Mouse (Mus musculus): ENCODE data around the gene Pusl1. TPM values are rescaled to one million over a fixed set of nuclear protein-coding genes. Genes with fewer than 3 reads are reported as not detected.

Gene Pusl1
- 1.8 TPM for polyA plus RNA-seq (2014; fragmentation: Illumina TruSeq; extraction: RNeasy Lipid Tissue Mini Kit (QIAGEN cat#74804); ENCODE audit: low read depth, low replicate concordance)

DNA sequence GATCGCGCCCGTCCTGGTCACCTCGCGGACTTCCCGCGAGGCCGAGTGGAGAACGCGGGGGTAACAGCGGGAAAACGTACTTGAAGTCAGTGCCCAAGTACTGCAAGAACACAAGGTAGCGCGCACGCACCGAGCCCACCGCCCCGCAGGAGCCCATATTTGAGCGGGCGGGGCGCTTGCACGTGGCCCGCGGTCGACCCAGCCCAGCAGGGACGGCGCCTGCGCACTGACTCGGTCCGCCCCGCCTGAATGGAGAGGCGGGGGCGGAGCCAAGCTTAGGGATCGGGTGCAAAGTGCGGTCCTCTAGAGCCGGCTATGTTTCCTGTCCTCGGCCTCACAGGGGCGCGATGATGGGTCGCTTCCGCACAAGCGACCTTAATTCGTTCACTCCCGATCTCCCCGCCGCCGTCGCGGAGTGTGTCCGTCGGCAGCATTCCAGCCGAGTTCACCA lies at the start of gene Pusl1, which contains the start of gene Acap3:
TSS of gene Pusl1 (minus strand) at position 231 of the 451 bp plus-strand sequence.
TSS of gene Acap3 (plus strand) at position 272 of the 451 bp plus-strand sequence.

DNA sequence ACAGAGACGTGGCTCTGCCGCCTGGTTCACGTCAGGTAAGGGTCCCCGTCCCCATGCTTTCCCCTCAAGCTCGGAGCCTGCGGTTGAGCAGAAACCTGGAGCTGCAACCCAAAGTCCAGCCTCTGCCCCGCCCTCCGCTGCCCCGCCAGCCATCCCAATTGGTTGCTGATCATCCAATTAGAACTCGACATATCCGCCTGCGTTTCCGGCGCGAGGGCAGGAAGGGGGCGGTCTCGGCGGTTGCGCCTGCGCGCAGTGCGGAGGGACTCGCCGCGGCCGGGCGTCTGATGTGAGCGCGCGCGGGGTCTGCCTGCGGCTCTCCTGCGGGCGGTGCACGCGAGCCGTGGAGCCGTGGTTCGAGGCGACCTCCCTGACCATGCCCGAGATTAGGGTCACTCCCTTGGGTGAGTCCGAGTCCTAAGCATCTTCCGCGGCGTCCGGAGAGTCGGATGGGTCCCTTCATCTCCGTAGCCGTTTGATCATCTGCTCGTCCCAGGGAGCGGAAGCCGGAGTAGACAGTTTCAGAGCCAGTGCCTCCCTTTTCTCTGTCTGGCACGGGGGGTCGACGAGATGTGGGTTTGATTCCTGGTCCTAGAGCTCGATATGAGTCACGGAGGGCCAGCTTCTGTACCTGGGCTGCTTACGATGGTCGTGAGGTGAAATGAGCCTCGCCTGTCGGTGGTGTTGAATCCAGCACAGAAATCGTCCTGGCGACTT lies 22.1 kb downstream of the Pusl1 start, which contains the start of the genes Cptp and Ints11:
TSS of gene Cptp (minus strand) at position 124 of the 717 bp plus-strand sequence.
TSS of gene Ints11 (plus strand) at position 230 of the 717 bp plus-strand sequence.

DNA sequence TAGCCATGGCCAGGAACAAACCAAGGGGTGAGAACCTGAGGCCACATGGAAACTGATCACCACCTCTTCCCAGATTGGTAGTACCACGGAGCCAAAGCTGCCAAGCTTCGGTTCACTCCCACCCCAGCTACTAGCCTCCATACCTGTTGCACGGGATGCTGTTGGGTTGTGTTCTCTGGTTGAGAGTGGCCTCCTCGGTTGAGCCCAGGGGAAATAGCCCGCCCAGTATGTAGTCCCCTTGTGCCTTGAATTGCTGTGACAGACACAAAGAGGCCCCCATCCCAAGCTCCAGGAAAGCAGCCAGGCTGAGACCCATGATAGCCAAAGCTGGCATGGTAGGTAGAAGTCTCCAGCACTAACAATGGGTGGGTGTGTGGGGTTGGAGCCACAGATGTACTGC lies 28.6 kb downstream of the Pusl1 start, which contains the start of gene Tas1r3:
TSS of gene Tas1r3 (minus strand) at position 362 of the 400 bp plus-strand sequence.

DNA sequence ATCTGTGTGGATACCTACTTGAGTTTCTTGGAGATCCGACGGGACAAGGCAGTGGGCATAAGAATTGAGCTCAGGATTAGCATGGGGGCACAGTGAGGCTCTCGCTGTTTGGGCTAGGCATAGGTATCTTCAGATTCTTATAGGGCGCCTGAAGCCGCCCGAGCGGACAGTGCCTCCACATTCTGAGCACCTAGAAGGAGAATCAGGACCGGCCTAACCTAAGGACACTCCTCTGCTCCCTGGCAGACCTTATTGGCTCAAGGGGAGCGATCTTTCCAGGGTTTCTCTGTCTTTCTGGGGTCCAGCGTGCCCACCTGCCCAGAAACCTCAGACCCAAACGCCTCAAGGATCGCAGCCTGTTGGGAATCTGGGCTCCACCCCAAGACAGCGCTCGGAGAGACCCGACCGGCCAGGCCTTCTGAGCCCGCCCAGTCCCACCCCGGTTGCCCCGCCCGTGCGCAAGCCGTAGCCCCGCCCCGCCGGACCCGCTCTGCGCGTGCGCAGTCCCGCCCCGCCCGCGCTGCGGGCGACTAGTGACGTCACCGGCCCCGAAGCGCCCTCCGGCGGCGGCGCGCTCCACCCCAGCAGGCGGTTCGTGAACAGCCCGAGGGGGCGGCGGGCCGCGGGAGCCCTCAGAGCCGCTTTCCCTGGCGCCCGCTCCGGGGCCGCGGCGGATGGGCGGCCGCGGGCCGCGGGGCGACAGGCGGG lies 44.6 kb downstream of the Pusl1 start, which contains the start of gene Dvl1:
TSS of gene Dvl1 (plus strand) at position 532 of the 708 bp plus-strand sequence.

DNA sequence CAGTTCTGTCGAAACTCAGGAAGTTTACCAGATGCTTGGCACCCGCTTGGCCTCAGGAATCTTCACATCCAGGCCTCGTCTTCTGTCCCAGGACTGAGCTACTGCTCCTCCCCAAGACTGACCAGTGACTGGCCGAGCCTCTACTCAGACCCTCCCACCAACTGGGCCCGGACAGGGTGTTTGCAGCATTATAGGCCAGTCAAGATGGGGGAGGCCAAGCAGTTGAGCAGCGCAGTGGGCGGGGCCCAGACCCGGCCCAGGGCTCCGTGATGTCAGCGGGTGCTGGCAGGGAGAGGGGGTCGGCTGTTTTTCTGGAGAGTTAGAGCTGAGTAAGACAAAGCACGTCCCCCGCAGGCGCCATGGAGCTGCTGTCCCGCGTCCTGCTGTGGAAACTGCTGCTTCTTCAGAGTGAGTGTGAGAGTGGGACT lies 52.1 kb downstream of the Pusl1 start, which contains the start of gene Mxra8:
TSS of gene Mxra8 (plus strand) at position 198 of the 428 bp plus-strand sequence.

Other genes with a start within 250 kb of the Pusl1 start
- not detected for gene Gm10563, start 246.4 kb downstream of the Pusl1 start, polyA plus RNA-seq (2014; fragmentation: Illumina TruSeq; extraction: RNeasy Lipid Tissue Mini Kit (QIAGEN cat#74804); ENCODE audit: low read depth, low replicate concordance)
- 0.82 TPM for gene Mmp23, start 238.4 kb downstream of the Pusl1 start, polyA plus RNA-seq (2014; fragmentation: Illumina TruSeq; extraction: RNeasy Lipid Tissue Mini Kit (QIAGEN cat#74804); ENCODE audit: low read depth, low replicate concordance)
- gene Mib2, start 222.6 kb downstream of the Pusl1 start, polyA plus RNA-seq (2014; fragmentation: Illumina TruSeq; extraction: RNeasy Lipid Tissue Mini Kit (QIAGEN cat#74804); ENCODE audit: low read depth, low replicate concordance) = 2.4 TPM
- 2.0 TPM for gene Fndc10, start 197.4 kb downstream of the Pusl1 start, polyA plus RNA-seq (2014; fragmentation: Illumina TruSeq; extraction: RNeasy Lipid Tissue Mini Kit (QIAGEN cat#74804); ENCODE audit: low read depth, low replicate concordance)
- gene Ssu72, start 187.0 kb downstream of the Pusl1 start, polyA plus RNA-seq (2014; fragmentation: Illumina TruSeq; extraction: RNeasy Lipid Tissue Mini Kit (QIAGEN cat#74804); ENCODE audit: low read depth, low replicate concordance) = 150 TPM
- gene Tmem240, start 157.0 kb downstream of the Pusl1 start, polyA plus RNA-seq (2014; fragmentation: Illumina TruSeq; extraction: RNeasy Lipid Tissue Mini Kit (QIAGEN cat#74804); ENCODE audit: low read depth, low replicate concordance) = not detected
- 6.4 TPM for gene Atad3a, start 130.7 kb downstream of the Pusl1 start, polyA plus RNA-seq (2014; fragmentation: Illumina TruSeq; extraction: RNeasy Lipid Tissue Mini Kit (QIAGEN cat#74804); ENCODE audit: low read depth, low replicate concordance)
- 0.52 TPM for gene Vwa1, start 117.1 kb downstream of the Pusl1 start, polyA plus RNA-seq (2014; fragmentation: Illumina TruSeq; extraction: RNeasy Lipid Tissue Mini Kit (QIAGEN cat#74804); ENCODE audit: low read depth, low replicate concordance)
- gene Tmem88b, start 105.9 kb downstream of the Pusl1 start, polyA plus RNA-seq (2014; fragmentation: Illumina TruSeq; extraction: RNeasy Lipid Tissue Mini Kit (QIAGEN cat#74804); ENCODE audit: low read depth, low replicate concordance) = 0.70 TPM
- gene Ankrd65, start 101.3 kb downstream of the Pusl1 start, polyA plus RNA-seq (2014; fragmentation: Illumina TruSeq; extraction: RNeasy Lipid Tissue Mini Kit (QIAGEN cat#74804); ENCODE audit: low read depth, low replicate concordance) = not detected
- 89.5 TPM for gene Mrpl20, start 88.9 kb downstream of the Pusl1 start, polyA plus RNA-seq (2014; fragmentation: Illumina TruSeq; extraction: RNeasy Lipid Tissue Mini Kit (QIAGEN cat#74804); ENCODE audit: low read depth, low replicate concordance)
- 83.8 TPM for gene Ccnl2, start 79.3 kb downstream of the Pusl1 start, polyA plus RNA-seq (2014; fragmentation: Illumina TruSeq; extraction: RNeasy Lipid Tissue Mini Kit (QIAGEN cat#74804); ENCODE audit: low read depth, low replicate concordance)
- 6.2 TPM for gene Aurkaip1, start 60.5 kb downstream of the Pusl1 start, polyA plus RNA-seq (2014; fragmentation: Illumina TruSeq; extraction: RNeasy Lipid Tissue Mini Kit (QIAGEN cat#74804); ENCODE audit: low read depth, low replicate concordance)
- gene Mxra8, start 52.1 kb downstream of the Pusl1 start, polyA plus RNA-seq (2014; fragmentation: Illumina TruSeq; extraction: RNeasy Lipid Tissue Mini Kit (QIAGEN cat#74804); ENCODE audit: low read depth, low replicate concordance) = 58.8 TPM
- 2.0 TPM for gene Dvl1, start 44.4 kb downstream of the Pusl1 start, polyA plus RNA-seq (2014; fragmentation: Illumina TruSeq; extraction: RNeasy Lipid Tissue Mini Kit (QIAGEN cat#74804); ENCODE audit: low read depth, low replicate concordance)
- not detected for gene Tas1r3, start 28.4 kb downstream of the Pusl1 start, polyA plus RNA-seq (2014; fragmentation: Illumina TruSeq; extraction: RNeasy Lipid Tissue Mini Kit (QIAGEN cat#74804); ENCODE audit: low read depth, low replicate concordance)
- 5.8 TPM for gene Cptp, start 22.3 kb downstream of the Pusl1 start, polyA plus RNA-seq (2014; fragmentation: Illumina TruSeq; extraction: RNeasy Lipid Tissue Mini Kit (QIAGEN cat#74804); ENCODE audit: low read depth, low replicate concordance)
- gene Ints11, start 22.2 kb downstream of the Pusl1 start, polyA plus RNA-seq (2014; fragmentation: Illumina TruSeq; extraction: RNeasy Lipid Tissue Mini Kit (QIAGEN cat#74804); ENCODE audit: low read depth, low replicate concordance) = 3.3 TPM
- gene Acap3, start within 50 bp of the Pusl1 start, polyA plus RNA-seq (2014; fragmentation: Illumina TruSeq; extraction: RNeasy Lipid Tissue Mini Kit (QIAGEN cat#74804); ENCODE audit: low read depth, low replicate concordance) = 0.82 TPM
- 81.4 TPM for gene Ube2j2, start 52.0 kb upstream of the Pusl1 start, polyA plus RNA-seq (2014; fragmentation: Illumina TruSeq; extraction: RNeasy Lipid Tissue Mini Kit (QIAGEN cat#74804); ENCODE audit: low read depth, low replicate concordance)
- 8.2 TPM for gene C1qtnf12, start 70.5 kb upstream of the Pusl1 start, polyA plus RNA-seq (2014; fragmentation: Illumina TruSeq; extraction: RNeasy Lipid Tissue Mini Kit (QIAGEN cat#74804); ENCODE audit: low read depth, low replicate concordance)
- 7.2 TPM for gene B3galt6, start 100.9 kb upstream of the Pusl1 start, polyA plus RNA-seq (2014; fragmentation: Illumina TruSeq; extraction: RNeasy Lipid Tissue Mini Kit (QIAGEN cat#74804); ENCODE audit: low read depth, low replicate concordance)
- gene Sdf4, start 101.1 kb upstream of the Pusl1 start, polyA plus RNA-seq (2014; fragmentation: Illumina TruSeq; extraction: RNeasy Lipid Tissue Mini Kit (QIAGEN cat#74804); ENCODE audit: low read depth, low replicate concordance) = 205 TPM
- gene Tnfrsf4, start 122.1 kb upstream of the Pusl1 start, polyA plus RNA-seq (2014; fragmentation: Illumina TruSeq; extraction: RNeasy Lipid Tissue Mini Kit (QIAGEN cat#74804); ENCODE audit: low read depth, low replicate concordance) = not detected
- gene Tnfrsf18, start 134.4 kb upstream of the Pusl1 start, polyA plus RNA-seq (2014; fragmentation: Illumina TruSeq; extraction: RNeasy Lipid Tissue Mini Kit (QIAGEN cat#74804); ENCODE audit: low read depth, low replicate concordance) = not detected
- not detected for gene Ttll10, start 167.6 kb upstream of the Pusl1 start, polyA plus RNA-seq (2014; fragmentation: Illumina TruSeq; extraction: RNeasy Lipid Tissue Mini Kit (QIAGEN cat#74804); ENCODE audit: low read depth, low replicate concordance)
- 2.3 TPM for gene 9430015G10Rik, start 218.2 kb upstream of the Pusl1 start, polyA plus RNA-seq (2014; fragmentation: Illumina TruSeq; extraction: RNeasy Lipid Tissue Mini Kit (QIAGEN cat#74804); ENCODE audit: low read depth, low replicate concordance)
- gene Rnf223, start 238.7 kb upstream of the Pusl1 start, polyA plus RNA-seq (2014; fragmentation: Illumina TruSeq; extraction: RNeasy Lipid Tissue Mini Kit (QIAGEN cat#74804); ENCODE audit: low read depth, low replicate concordance) = not detected

Measured in adrenal gland, adult 10 weeks (tissue).